Mouse (Mus musculus): Measurements from ENCODE around the gene Sirpa.

- TF ChIP-seq EP300 (IDR thresholded peaks at IDR 0.05; ENCODE audit: insufficient read depth, low read depth, low read length) (no peak), CTCF (IDR thresholded peaks at IDR 0.05) (no peak), POLR2A (IDR thresholded peaks at IDR 0.05; ENCODE audit: insufficient read depth, low read depth, low read length) (no peak)
These were observed 28.5 kb upstream of the Sirpa start for GRCm38 (mm10) chr2:129563944-129564709.

Data from heart, adult 2 months (tissue).